Mouse (Mus musculus) liver, postnatal 0 days (tissue): Measurements from ENCODE around the gene Hmces.
"Not testable (repeated sequence)": the region's sequence is repeated elsewhere in the genome, so short reads cannot be mapped to it uniquely, and the experiment has no call there.

Experiments used
- CTCF ChIP-seq: sonication (generic); IDR thresholded peaks from 2 replicates; pipeline ENCODE4 v1.5.1; 2016; ENCODE audit warnings: antibody characterized with exemption, low read depth
- EP300 ChIP-seq: IDR thresholded peaks from 2 replicates; pipeline ENCODE4 v1.6.1; 2016; ENCODE audit warnings: antibody characterized with exemption, low read depth, mild to moderate bottlenecking

GRCm38 (mm10) chr6:87962457-87962856, 48.7 kb downstream of the Hmces start:
- not testable (repeated sequence) for TF ChIP-seq CTCF, EP300
